Mouse (Mus musculus): Measurements from ENCODE around the gene Gm5565. TPM values are rescaled to one million over a fixed set of nuclear protein-coding genes. Genes with fewer than 3 reads are reported as not detected.
"Not testable (repeated sequence)": the region's sequence is repeated elsewhere in the genome, so short reads cannot be mapped to it uniquely, and the experiment has no call there.

Gm5565 gene
- polyA plus RNA-seq (2014; fragmentation: Nextera tagmentation; extraction: Ambion mirVana): not detected in 2 replicates

DNA sequence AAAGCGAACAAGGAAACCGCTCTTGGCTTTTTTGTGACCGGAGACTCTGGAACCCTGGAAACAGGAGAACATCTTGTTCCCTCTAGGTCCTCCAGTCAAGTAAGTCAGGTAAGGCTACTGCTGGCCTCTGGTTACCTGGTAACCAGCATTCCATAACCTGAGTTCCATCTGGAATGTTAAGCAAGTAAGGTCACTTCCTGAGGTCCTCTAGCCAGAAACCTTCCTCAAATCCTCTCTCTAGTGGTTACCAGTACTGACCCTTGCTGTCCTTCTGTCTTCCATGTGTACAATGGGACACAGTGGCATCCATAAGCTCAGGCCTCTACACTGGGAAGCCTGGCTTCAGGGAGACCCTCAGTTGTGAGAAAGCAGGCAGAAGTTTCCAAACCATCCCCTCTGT, at the start of gene Gm5565:
TSS of gene Gm5565 (minus strand) at position 101 of the 400 bp plus-strand sequence.
- not testable (repeated sequence) for H3K9ac ChIP-seq; H3K27ac ChIP-seq; H3K9me3 ChIP-seq (ENCODE audit: control insufficient read depth, low read length); DNase-seq (ENCODE audit: low spot score); ATAC-seq (ENCODE audit: low FRiP score); H3K36me3 ChIP-seq (replicated peaks; ENCODE audit: control insufficient read depth, insufficient read depth); H3K4me2 ChIP-seq (replicated peaks); H3K27me3 ChIP-seq (ENCODE audit: control insufficient read depth, insufficient read depth, low read length); H3K4me1 ChIP-seq (replicated peaks; ENCODE audit: control insufficient read depth, insufficient read depth, low read length); H3K4me3 ChIP-seq (replicated peaks; ENCODE audit: low read length)
- 92% methylated on average over 3 of the region's 3 CpGs for WGBS

DNA sequence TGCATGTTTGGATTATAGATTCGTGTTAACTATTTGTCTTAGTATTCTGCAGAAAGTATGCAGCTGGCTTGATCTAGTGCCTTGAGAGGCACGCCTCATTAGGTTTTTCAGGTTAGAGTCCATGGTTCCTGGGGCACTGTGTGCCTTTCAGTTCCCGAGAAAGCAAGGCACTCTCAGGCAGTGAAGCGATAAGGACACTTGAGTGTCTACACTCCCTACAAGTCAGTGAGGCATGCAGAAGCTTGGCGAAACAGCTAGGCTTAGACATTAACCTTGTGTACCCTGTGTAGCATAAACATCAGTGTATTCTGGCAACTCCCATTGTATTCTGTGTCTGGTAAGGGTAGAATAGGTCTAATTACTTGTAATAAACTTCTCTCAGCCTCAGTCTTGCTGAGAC, 45.2 kb upstream of the Gm5565 start:
- Histone ChIP-seq H3K4me2 (replicated peaks) (no peak overlapping the region), H3K4me3 (replicated peaks; ENCODE audit: low read length) (no peak overlapping the region), H3K4me1 (replicated peaks; ENCODE audit: control insufficient read depth, insufficient read depth, low read length) (no peaks in the 10 kb centered on the region), H3K27ac (no peak overlapping the region), H3K27me3 (ENCODE audit: control insufficient read depth, insufficient read depth, low read length) (no peaks in the 10 kb centered on the region), H3K9me3 (ENCODE audit: control insufficient read depth, low read length) (no peaks in the 10 kb centered on the region; the same call in 1 of the 2 replicates), H3K9ac (no peak overlapping the region), H3K36me3 (replicated peaks; ENCODE audit: control insufficient read depth, insufficient read depth) (peaks cover 90% of the 10 kb centered on the region)
- 95% methylated on average over 5 of the region's 5 CpGs for WGBS
- DNase-seq (ENCODE audit: low spot score): no peak
- ATAC-seq (ENCODE audit: low FRiP score): no peak

DNA sequence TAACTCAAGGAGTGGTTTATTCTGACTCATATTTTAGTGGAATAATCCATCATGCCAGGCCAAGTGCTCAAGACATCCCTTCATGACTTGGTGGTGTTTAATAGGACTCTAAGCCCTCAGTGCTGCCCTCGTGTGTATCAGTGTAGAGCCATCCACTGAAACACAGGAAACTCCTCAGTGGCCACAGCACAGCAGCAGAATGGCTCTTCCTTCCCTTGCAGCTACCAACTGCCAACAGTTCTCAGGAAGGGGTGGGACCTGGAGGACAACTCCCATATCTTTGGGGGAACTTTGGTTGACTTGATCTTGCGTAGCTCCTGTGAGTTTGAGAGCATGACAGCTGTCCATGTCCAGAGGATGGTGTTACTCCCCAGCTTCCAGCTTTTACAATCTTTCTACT, 43.6 kb upstream of the Gm5565 start:
- no peak for DNase-seq (ENCODE audit: low spot score)
- 89% methylated on average over 2 of the region's 2 CpGs for WGBS
- no peaks in the 10 kb centered on the region for H3K27me3 ChIP-seq (ENCODE audit: control insufficient read depth, insufficient read depth, low read length)
- H3K9ac ChIP-seq: no peak overlapping the region
- H3K9me3 ChIP-seq (ENCODE audit: control insufficient read depth, low read length): no peaks in the 10 kb centered on the region; the same call in 1 of the 2 replicates
- H3K4me1 ChIP-seq (replicated peaks; ENCODE audit: control insufficient read depth, insufficient read depth, low read length): no peaks in the 10 kb centered on the region
- peaks cover 77% of the 10 kb centered on the region for H3K36me3 ChIP-seq (replicated peaks; ENCODE audit: control insufficient read depth, insufficient read depth)
- ATAC-seq (ENCODE audit: low FRiP score): no peak
- H3K27ac ChIP-seq: no peak overlapping the region
- no peak overlapping the region for H3K4me2 ChIP-seq (replicated peaks)
- H3K4me3 ChIP-seq (replicated peaks; ENCODE audit: low read length): no peak overlapping the region

DNA sequence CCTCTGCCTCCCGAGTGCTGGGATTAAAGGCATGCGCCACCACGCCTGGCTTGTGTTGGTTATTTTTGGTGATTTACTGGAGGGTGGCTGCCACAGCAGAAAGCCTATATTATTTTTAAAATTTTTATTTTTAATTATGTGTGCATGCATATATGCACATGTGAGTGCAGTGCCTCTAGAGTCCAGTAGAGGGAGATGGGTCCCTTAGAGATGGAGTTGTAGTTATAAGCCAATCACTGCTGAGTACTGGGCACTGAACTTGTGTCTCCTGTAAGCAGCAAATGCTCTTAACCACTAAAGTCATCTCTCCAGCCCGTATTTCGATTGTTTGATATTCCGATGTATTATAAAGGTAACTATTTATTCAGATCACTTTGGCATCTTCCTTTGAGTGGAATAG, 40.2 kb upstream of the Gm5565 start:
- Histone ChIP-seq H3K27ac (no peak overlapping the region), H3K36me3 (replicated peaks; ENCODE audit: control insufficient read depth, insufficient read depth) (peaks cover 49% of the 10 kb centered on the region), H3K9ac (no peak overlapping the region)

DNA sequence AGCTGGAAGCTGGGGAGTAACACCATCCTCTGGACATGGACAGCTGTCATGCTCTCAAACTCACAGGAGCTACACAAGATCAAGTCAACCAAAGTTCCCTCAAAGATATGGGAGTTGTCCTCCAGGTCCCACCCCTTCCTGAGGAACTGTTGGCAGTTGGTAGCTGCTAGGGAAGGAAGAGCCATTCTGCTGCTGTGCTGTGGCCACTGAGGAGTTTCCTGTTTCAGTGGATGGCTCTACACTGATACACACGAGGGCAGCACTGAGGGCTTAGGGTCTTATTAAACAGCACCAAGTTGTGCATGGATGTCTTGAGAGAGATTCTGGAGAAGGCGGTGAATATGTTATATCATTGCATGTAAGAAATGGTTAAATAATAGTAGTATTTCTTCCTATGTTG, 39.2 kb upstream of the Gm5565 start:
- DNase-seq (ENCODE audit: low spot score) (no peak), ATAC-seq (ENCODE audit: low FRiP score) (no peak)
- WGBS: 83% methylated on average over 2 of the region's 2 CpGs
- Histone ChIP-seq H3K4me2 (replicated peaks) (no peak overlapping the region), H3K36me3 (replicated peaks; ENCODE audit: control insufficient read depth, insufficient read depth) (peaks cover 39% of the 10 kb centered on the region), H3K4me3 (replicated peaks; ENCODE audit: low read length) (no peak overlapping the region), H3K27ac (no peak overlapping the region), H3K27me3 (ENCODE audit: control insufficient read depth, insufficient read depth, low read length) (no peaks in the 10 kb centered on the region), H3K9me3 (ENCODE audit: control insufficient read depth, low read length) (peaks cover 3% of the 10 kb centered on the region; the same call in 1 of the 2 replicates), H3K9ac (no peak overlapping the region), H3K4me1 (replicated peaks; ENCODE audit: control insufficient read depth, insufficient read depth, low read length) (no peaks in the 10 kb centered on the region)

More for the DNA sequence above, 40.2 kb upstream of the Gm5565 start:
- no peaks in the 10 kb centered on the region; the same call in 1 of the 2 replicates for H3K9me3 ChIP-seq (ENCODE audit: control insufficient read depth, low read length)
- ATAC-seq (ENCODE audit: low FRiP score): no peak
- H3K4me3 ChIP-seq (replicated peaks; ENCODE audit: low read length): no peak overlapping the region
- no peaks in the 10 kb centered on the region for H3K27me3 ChIP-seq (ENCODE audit: control insufficient read depth, insufficient read depth, low read length)
- 99% methylated on average over 6 of the region's 6 CpGs for WGBS
- no peaks in the 10 kb centered on the region for H3K4me1 ChIP-seq (replicated peaks; ENCODE audit: control insufficient read depth, insufficient read depth, low read length)
- no peak overlapping the region for H3K4me2 ChIP-seq (replicated peaks)
- DNase-seq (ENCODE audit: low spot score): no peak

DNA sequence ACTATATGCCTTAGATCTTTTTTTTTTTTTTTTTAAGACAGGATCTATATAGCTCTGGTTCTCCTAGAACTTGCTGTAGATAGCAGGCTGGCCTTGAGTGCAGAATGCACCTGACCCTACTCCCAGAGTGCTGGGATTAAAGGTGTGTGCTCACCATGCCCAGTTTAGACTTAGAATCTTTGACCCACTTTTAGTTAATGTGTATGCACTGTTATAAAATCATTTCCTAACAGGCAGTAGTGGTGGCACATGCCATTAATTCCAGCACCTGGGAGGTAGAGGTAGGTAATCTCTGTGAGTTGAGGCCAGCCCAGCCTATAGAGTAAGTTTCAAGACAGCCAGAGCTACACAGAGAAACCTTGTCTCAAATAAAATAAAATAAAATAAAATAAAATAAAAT, 38.7 kb upstream of the Gm5565 start:
- no peak overlapping the region for H3K27ac ChIP-seq
- no peaks in the 10 kb centered on the region for H3K27me3 ChIP-seq (ENCODE audit: control insufficient read depth, insufficient read depth, low read length)
- no peak for ATAC-seq (ENCODE audit: low FRiP score)
- no peak for DNase-seq (ENCODE audit: low spot score)
- peaks cover 34% of the 10 kb centered on the region for H3K36me3 ChIP-seq (replicated peaks; ENCODE audit: control insufficient read depth, insufficient read depth)
- no peak overlapping the region for H3K4me3 ChIP-seq (replicated peaks; ENCODE audit: low read length)
- H3K9me3 ChIP-seq (ENCODE audit: control insufficient read depth, low read length): peaks cover 5% of the 10 kb centered on the region; the same call in 1 of the 2 replicates
- H3K4me1 ChIP-seq (replicated peaks; ENCODE audit: control insufficient read depth, insufficient read depth, low read length): no peaks in the 10 kb centered on the region
- H3K4me2 ChIP-seq (replicated peaks): no peak overlapping the region
- H3K9ac ChIP-seq: no peak overlapping the region

DNA sequence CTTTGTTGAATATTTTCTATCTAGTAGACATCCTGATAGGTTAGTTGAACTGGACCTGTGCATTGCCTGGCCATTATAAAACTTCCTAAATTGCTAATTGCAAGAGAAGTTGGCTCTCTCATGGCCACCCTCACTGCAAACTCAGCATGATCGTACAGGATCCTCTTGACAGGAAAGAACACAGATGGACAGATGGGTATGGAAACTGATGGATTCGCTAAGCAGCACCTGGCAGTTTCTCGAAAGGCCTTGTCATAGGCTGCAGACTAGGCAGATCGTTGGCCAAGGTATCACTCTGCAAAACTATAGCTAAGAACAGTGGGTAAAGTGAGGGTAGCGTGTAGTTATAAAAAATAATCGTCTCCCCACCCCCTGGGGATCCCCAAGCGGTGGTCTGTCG, 33.0 kb upstream of the Gm5565 start:
- Histone ChIP-seq H3K9me3 (ENCODE audit: control insufficient read depth, low read length) (0 out of 2 replicates have a peak, but pooled peaks cover 11% of the 10 kb centered on the region), H3K27me3 (ENCODE audit: control insufficient read depth, insufficient read depth, low read length) (no peaks in the 10 kb centered on the region), H3K4me3 (replicated peaks; ENCODE audit: low read length) (no peak overlapping the region), H3K9ac (no peak overlapping the region), H3K27ac (no peak overlapping the region), H3K4me1 (replicated peaks; ENCODE audit: control insufficient read depth, insufficient read depth, low read length) (no peaks in the 10 kb centered on the region), H3K4me2 (replicated peaks) (no peak overlapping the region), H3K36me3 (replicated peaks; ENCODE audit: control insufficient read depth, insufficient read depth) (0 out of 2 replicates have a peak, but pooled peaks cover 6% of the 10 kb centered on the region)
- WGBS: 88% methylated on average over 8 of the region's 8 CpGs
- no peak for DNase-seq (ENCODE audit: low spot score)
- ATAC-seq (ENCODE audit: low FRiP score): no peak

DNA sequence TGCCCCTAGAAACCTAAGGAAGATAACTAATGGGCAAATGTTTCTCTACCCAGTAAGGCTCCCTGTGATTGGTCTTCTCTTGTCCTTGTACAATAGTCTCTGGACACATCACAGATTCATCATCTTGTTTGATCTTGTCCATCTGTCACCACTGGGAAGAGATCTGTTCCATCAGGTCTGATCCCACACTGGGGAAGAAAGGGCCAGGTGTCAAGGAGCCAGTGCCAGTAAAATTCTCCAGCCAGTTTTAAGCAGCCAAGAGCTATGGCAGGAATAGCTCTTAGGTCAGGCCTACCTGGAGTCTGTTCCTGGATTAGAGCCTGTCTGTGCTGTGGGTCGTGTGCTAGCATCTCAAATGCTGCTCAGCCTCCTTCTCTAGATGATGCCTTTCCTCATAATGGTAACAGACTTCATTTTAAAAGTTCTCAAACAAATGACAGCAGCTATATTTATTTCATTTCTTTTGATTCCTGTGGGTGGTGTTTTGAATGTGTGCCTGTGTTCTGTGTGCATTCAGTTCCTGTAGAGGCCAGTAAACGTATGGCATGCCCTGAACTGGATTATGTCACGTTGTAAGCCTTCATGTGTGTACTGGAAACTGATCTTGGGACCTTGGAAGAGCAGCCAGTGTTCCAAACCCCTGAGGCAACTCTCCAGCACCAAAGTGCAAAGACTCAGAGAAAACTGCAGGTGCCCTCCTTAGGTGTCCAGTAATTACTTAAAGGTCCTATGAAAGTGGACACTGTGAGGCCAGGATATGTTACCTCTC, 30.3 kb upstream of the Gm5565 start:
- 68% methylated on average over 3 of the region's 3 CpGs for WGBS
- Histone ChIP-seq H3K4me2 (replicated peaks) (no peak overlapping the region), H3K4me3 (replicated peaks; ENCODE audit: low read length) (no peak overlapping the region)

DNA sequence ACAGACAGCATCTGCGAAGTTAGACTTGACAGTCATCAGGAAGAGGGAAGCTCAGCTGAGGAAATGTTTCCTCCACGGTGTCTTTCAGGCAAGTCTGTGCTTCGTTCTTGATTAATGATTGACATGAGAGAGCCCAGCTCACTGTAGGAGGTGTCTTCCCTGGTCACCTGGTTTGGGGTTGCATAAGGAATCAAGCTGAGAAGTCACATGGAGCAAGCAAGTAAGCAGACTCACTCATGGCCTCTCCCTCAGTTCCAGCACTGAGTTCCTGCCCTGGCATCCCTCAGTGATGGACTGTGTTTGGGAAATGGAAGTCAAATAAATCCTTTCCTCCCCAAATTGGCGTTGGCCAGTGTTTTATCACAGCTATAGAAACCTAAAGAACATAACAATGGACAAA, 29.8 kb upstream of the Gm5565 start:
- H3K9me3 ChIP-seq (ENCODE audit: control insufficient read depth, low read length): 0 out of 2 replicates have a peak, but pooled peaks cover 11% of the 10 kb centered on the region
- H3K4me1 ChIP-seq (replicated peaks; ENCODE audit: control insufficient read depth, insufficient read depth, low read length): no peaks in the 10 kb centered on the region
- no peak overlapping the region for H3K4me3 ChIP-seq (replicated peaks; ENCODE audit: low read length)
- no peak overlapping the region for H3K9ac ChIP-seq
- 72% methylated on average over 4 of the region's 4 CpGs for WGBS
- no peaks in the 10 kb centered on the region for H3K27me3 ChIP-seq (ENCODE audit: control insufficient read depth, insufficient read depth, low read length)
- no peak for ATAC-seq (ENCODE audit: low FRiP score)
- no peak overlapping the region for H3K27ac ChIP-seq
- H3K4me2 ChIP-seq (replicated peaks): no peak overlapping the region
- DNase-seq (ENCODE audit: low spot score): no peak
- no peaks in the 10 kb centered on the region for H3K36me3 ChIP-seq (replicated peaks; ENCODE audit: control insufficient read depth, insufficient read depth)

More for the DNA sequence above, 30.3 kb upstream of the Gm5565 start:
- Histone ChIP-seq H3K9me3 (ENCODE audit: control insufficient read depth, low read length) (0 out of 2 replicates have a peak, but pooled peaks cover 11% of the 10 kb centered on the region), H3K4me1 (replicated peaks; ENCODE audit: control insufficient read depth, insufficient read depth, low read length) (no peaks in the 10 kb centered on the region), H3K27me3 (ENCODE audit: control insufficient read depth, insufficient read depth, low read length) (no peaks in the 10 kb centered on the region), H3K9ac (no peak overlapping the region), H3K36me3 (replicated peaks; ENCODE audit: control insufficient read depth, insufficient read depth) (no peaks in the 10 kb centered on the region), H3K27ac (no peak overlapping the region)
- no peak for DNase-seq (ENCODE audit: low spot score)
- ATAC-seq (ENCODE audit: low FRiP score): no peak

Data from hindbrain, embryonic 14.5 days (tissue).